Mouse (Mus musculus) intestine, embryonic 14.5 days (tissue): ENCODE results near the gene Pknox2. TPM values are rescaled to one million over a fixed set of nuclear protein-coding genes. Genes with fewer than 3 reads are reported as not detected.
A peak's percentile ranks its signal among the peaks of the same experiment; 100 is the strongest.

ENCODE experiments used
- ATAC-seq: fragments of 200-750 bp; cut with Nextera tagmentation; replicated peaks from 2 replicates; pipeline ENCODE4 v1.8.0; 2017; ENCODE audit warnings: low read depth, moderate number of reproducible peaks, moderate TSS enrichment, moderate library complexity; ENCODE audit not compliant: low FRiP score, low TSS enrichment
- DNase-seq: peaks from one replicate; pipeline ENCODE4 v3.0.0-alpha.2; 2018; ENCODE audit warnings: low spot score
- H3K27ac ChIP-seq: fragments of 300-500 bp; sonication (generic); 2 replicates; pipeline ENCODE4 v1.5.1; 2014; ENCODE audit warnings: low read depth, mild to moderate bottlenecking, control low read depth
- H3K27me3 ChIP-seq: fragments of 300-500 bp; sonication (generic); replicated peaks from 2 replicates; pipeline ENCODE4 v1.6.1; 2014; ENCODE audit warnings: low read length, control low read depth; ENCODE audit not compliant: control insufficient read depth, insufficient read depth
- H3K36me3 ChIP-seq: fragments of 300-500 bp; sonication (generic); 2 replicates; pipeline ENCODE4 v1.6.1; 2014; ENCODE audit warnings: low read length, control low read depth; ENCODE audit not compliant: control insufficient read depth, insufficient read depth
- H3K4me1 ChIP-seq: fragments of 300-500 bp; sonication (generic); replicated peaks from 2 replicates; pipeline ENCODE4 v1.6.1; 2014; ENCODE audit warnings: low read length, control low read depth, mixed read lengths; ENCODE audit not compliant: control insufficient read depth, insufficient read depth
- H3K4me2 ChIP-seq: fragments of 300-500 bp; sonication (generic); 2 replicates; pipeline ENCODE4 v1.6.1; 2014; ENCODE audit warnings: low read length
- H3K4me3 ChIP-seq: fragments of 300-500 bp; sonication (generic); 2 replicates; pipeline ENCODE4 v1.5.1; 2014; ENCODE audit warnings: low read depth, low read length, control low read depth, mixed read lengths
- H3K9ac ChIP-seq: fragments of 300-500 bp; sonication (generic); 2 replicates; pipeline ENCODE4 v1.6.1; 2014; ENCODE audit warnings: mild to moderate bottlenecking, low read length
- H3K9me3 ChIP-seq: fragments of 300-500 bp; sonication (generic); 2 replicates; pipeline ENCODE4 v1.6.1; 2016; ENCODE audit warnings: low read length, control low read depth; ENCODE audit not compliant: control insufficient read depth
- WGBS: fragments of 180-500 bp; shearing (Covaris S2); extraction: QIAGEN DNeasy Blood & Tissue Kit; methylation state at CpG from one replicate; pipeline ENCODE4 v1.1.7; 2014; 5-methylcytosine and 5-hydroxymethylcytosine counted together
- polyA plus RNA-seq: library from polyadenylated mRNA; unstranded; fragments of >200 nt; fragmentation: Nextera tagmentation; extraction: Ambion mirVana; gene quantifications from 2 replicates; pipeline ENCODE4 v1.2.1, GENCODE M21; 2014

Gene Pknox2
- polyA plus RNA-seq, 1 experiment from 2014 or later: 8.8 TPM

- Histone ChIP-seq H3K9ac (no peak overlapping the region), H3K36me3 (0 out of 2 replicates have a peak, but pooled peaks cover 16% of the 10 kb centered on the region), H3K27ac (no peak overlapping the region), H3K4me1 (no peaks in the 10 kb centered on the region), H3K27me3 (no peaks in the 10 kb centered on the region), H3K9me3 (no peaks in the 10 kb centered on the region), H3K4me2 (no peak overlapping the region), H3K4me3 (no peak overlapping the region)
- ATAC-seq: no peak
- WGBS: 84% methylated on average over 6 of the region's 6 CpGs
- DNase-seq: no peak
Measured at GRCm38 (mm10) chr9:36893413-36893990, 253.7 kb downstream of the Pknox2 start.

- Histone ChIP-seq H3K4me3 (no peak overlapping the region), H3K9ac (no peak overlapping the region), H3K9me3 (no peaks in the 10 kb centered on the region), H3K27me3 (no peaks in the 10 kb centered on the region), H3K4me1 (no peaks in the 10 kb centered on the region), H3K27ac (no peak overlapping the region), H3K36me3 (0 out of 2 replicates have a peak, but pooled peaks cover 16% of the 10 kb centered on the region), H3K4me2 (no peak overlapping the region)
- no peak for ATAC-seq
- WGBS: 35% methylated on average over 4 of the region's 4 CpGs
- peak; percentile 76 for DNase-seq
Measured at GRCm38 (mm10) chr9:36890552-36890951, 256.7 kb downstream of the Pknox2 start.

- 62% methylated on average over 3 of the region's 3 CpGs for WGBS
- no peak for ATAC-seq
- no peaks in the 10 kb centered on the region for H3K36me3 ChIP-seq
- H3K27me3 ChIP-seq: no peaks in the 10 kb centered on the region
- H3K4me2 ChIP-seq: no peak overlapping the region
- no peak overlapping the region for H3K9ac ChIP-seq
- no peaks in the 10 kb centered on the region for H3K4me1 ChIP-seq
- no peak for DNase-seq
- no peak overlapping the region for H3K4me3 ChIP-seq
- no peaks in the 10 kb centered on the region for H3K9me3 ChIP-seq
- H3K27ac ChIP-seq: no peak overlapping the region
Measured at GRCm38 (mm10) chr9:36885237-36885636, 262.0 kb downstream of the Pknox2 start.

GRCm38 (mm10) chr9:36883569-36883968 lies 263.6 kb downstream of the Pknox2 start:
- no peak overlapping the region for H3K4me2 ChIP-seq
- DNase-seq: no peak

GRCm38 (mm10) chr9:36882034-36882745 lies 265.0 kb downstream of the Pknox2 start:
- H3K4me2 ChIP-seq: no peak overlapping the region
- no peaks in the 10 kb centered on the region for H3K9me3 ChIP-seq
- no peak overlapping the region for H3K9ac ChIP-seq
- no peaks in the 10 kb centered on the region for H3K36me3 ChIP-seq
- no peak overlapping the region for H3K4me3 ChIP-seq
- DNase-seq: no peak
- H3K27me3 ChIP-seq: no peaks in the 10 kb centered on the region
- 50% methylated on average over 8 of the region's 8 CpGs for WGBS
- H3K4me1 ChIP-seq: no peaks in the 10 kb centered on the region
- no peak for ATAC-seq
- no peak overlapping the region for H3K27ac ChIP-seq

More at GRCm38 (mm10) chr9:36883569-36883968, 263.6 kb downstream of the Pknox2 start:
- no peak for ATAC-seq
- Histone ChIP-seq H3K9me3 (no peaks in the 10 kb centered on the region), H3K4me1 (no peaks in the 10 kb centered on the region), H3K4me3 (no peak overlapping the region), H3K27ac (no peak overlapping the region), H3K27me3 (no peaks in the 10 kb centered on the region), H3K36me3 (no peaks in the 10 kb centered on the region), H3K9ac (no peak overlapping the region)
- 58% methylated on average over 3 of the region's 3 CpGs for WGBS

- ATAC-seq: no peak
- no peak for DNase-seq
- H3K27ac ChIP-seq: no peak overlapping the region
- H3K9me3 ChIP-seq: no peaks in the 10 kb centered on the region
- no peak overlapping the region for H3K9ac ChIP-seq
- H3K27me3 ChIP-seq: no peaks in the 10 kb centered on the region
- no peaks in the 10 kb centered on the region for H3K4me1 ChIP-seq
- WGBS: 86% methylated on average over 5 of the region's 5 CpGs
- no peaks in the 10 kb centered on the region for H3K36me3 ChIP-seq
- no peak overlapping the region for H3K4me3 ChIP-seq
- H3K4me2 ChIP-seq: no peak overlapping the region
Measured at GRCm38 (mm10) chr9:36881615-36882014, 265.6 kb downstream of the Pknox2 start.

- no peaks in the 10 kb centered on the region for H3K27me3 ChIP-seq
- H3K27ac ChIP-seq: no peak overlapping the region
- ATAC-seq (no peak), DNase-seq (no peak)
- no peaks in the 10 kb centered on the region for H3K4me1 ChIP-seq
- no peaks in the 10 kb centered on the region for H3K9me3 ChIP-seq
- H3K4me3 ChIP-seq: no peak overlapping the region
- H3K4me2 ChIP-seq: no peak overlapping the region
- H3K9ac ChIP-seq: no peak overlapping the region
- H3K36me3 ChIP-seq: no peaks in the 10 kb centered on the region; the same call in 1 of the 2 replicates
Measured at GRCm38 (mm10) chr9:36876787-36877186, 270.4 kb downstream of the Pknox2 start.

- no peak overlapping the region for H3K4me2 ChIP-seq
- no peak overlapping the region for H3K4me3 ChIP-seq
- H3K4me1 ChIP-seq: no peaks in the 10 kb centered on the region
- WGBS: 86% methylated on average over 5 of the region's 5 CpGs
- H3K27me3 ChIP-seq: no peaks in the 10 kb centered on the region
- no peak overlapping the region for H3K27ac ChIP-seq
- no peak overlapping the region for H3K9ac ChIP-seq
- DNase-seq (no peak), ATAC-seq (no peak)
- H3K9me3 ChIP-seq: no peaks in the 10 kb centered on the region
- H3K36me3 ChIP-seq: no peaks in the 10 kb centered on the region; the same call in 1 of the 2 replicates
Measured at GRCm38 (mm10) chr9:36876313-36876712, 270.9 kb downstream of the Pknox2 start.

GRCm38 (mm10) chr9:36873796-36874195 lies 273.4 kb downstream of the Pknox2 start:
- Histone ChIP-seq H3K36me3 (no peaks in the 10 kb centered on the region; the same call in 1 of the 2 replicates), H3K4me3 (no peak overlapping the region), H3K9me3 (no peaks in the 10 kb centered on the region), H3K9ac (no peak overlapping the region), H3K27ac (no peak overlapping the region), H3K27me3 (no peaks in the 10 kb centered on the region), H3K4me2 (no peak overlapping the region), H3K4me1 (no peaks in the 10 kb centered on the region)
- WGBS: 79% methylated on average over 2 of the region's 2 CpGs
- ATAC-seq (no peak), DNase-seq (no peak)
